ENCODE assay signal across 10 mouse cellular contexts in genomic region chr16:43506771-43507405, GRCm38 (mm10).
A peak's percentile ranks its signal among the peaks of the same experiment; 100 is the strongest.
DNase-seq lines count a peak whose midpoint lies in the region; ATAC-seq lines count a peak whose summit lies in the region.
"Had no signal": no experiment of that assay in that cellular context is flagged by ENCODE, and none has a peak within 500 bp of the region (broad histone marks: within the 10 kb centered on the region; RNA-seq: fewer than 3 reads in every experiment).

No protein-coding gene starts in this region.

- peak overlapping the region; percentile 35 for H3K4me2 ChIP-seq in embryonic facial prominence, embryonic 15.5 days (replicated peaks)
- peak overlapping the region; percentile 27; the same call in 1 of the 2 replicates for H3K4me2 ChIP-seq in intestine, embryonic 16.5 days (ENCODE audit: low read depth, low read length)

- H3K4me3 ChIP-seq in heart, embryonic 10.5 days = peak overlapping the region; percentile 61
- H3K4me3 ChIP-seq in embryonic facial prominence, embryonic 15.5 days (replicated peaks) = 0 out of 2 replicates have a peak overlapping the region, but pooled peaks have one; percentile 11
- H3K4me3 ChIP-seq in intestine, embryonic 16.5 days (ENCODE audit: low read length) = no peak overlapping the region

- H3K9me3 ChIP-seq in heart, embryonic 10.5 days = no peaks in the 10 kb centered on the region
- H3K9me3 ChIP-seq in embryonic facial prominence, embryonic 15.5 days (replicated peaks) = no peaks in the 10 kb centered on the region
- no peaks in the 10 kb centered on the region for H3K9me3 ChIP-seq in intestine, embryonic 16.5 days (ENCODE audit: control insufficient read depth, low read length)
- H3K9me3 ChIP-seq: G1E had no signal

- intact Hi-C loops in heart, postnatal 10 days (cut with DNase I) = loop anchor here (5.0 kb wide), 1 partner anchor 65 kb away; no protein-coding TSS in a partner anchor
- intact Hi-C loops in gastrocnemius, postnatal 36 days (cut with DNase I) = loop anchor here (5.0 kb wide), 1 partner anchor 70 kb away; no protein-coding TSS in a partner anchor

- no peak for ATAC-seq in embryonic facial prominence, embryonic 15.5 days (ENCODE audit: insufficient number of reproducible peaks, low FRiP score, low TSS enrichment, low read depth)
- no peak for ATAC-seq in intestine, embryonic 16.5 days
- ATAC-seq in activated CD4-positive, CD25-positive, alpha-beta regulatory T cell, adult 4 months = no peak

- no peaks in the 10 kb centered on the region for H3K36me3 ChIP-seq in heart, embryonic 10.5 days
- H3K36me3 ChIP-seq in embryonic facial prominence, embryonic 15.5 days = no peaks in the 10 kb centered on the region
- H3K36me3 ChIP-seq in intestine, embryonic 16.5 days (ENCODE audit: control insufficient read depth, insufficient read depth, low read length) = no peaks in the 10 kb centered on the region
- H3K36me3 ChIP-seq: G1E had no signal

- no peaks in the 10 kb centered on the region for H3K27me3 ChIP-seq in heart, embryonic 10.5 days (ENCODE audit: insufficient read depth, poor library complexity, severe bottlenecking)
- no peaks in the 10 kb centered on the region for H3K27me3 ChIP-seq in embryonic facial prominence, embryonic 15.5 days
- no peaks in the 10 kb centered on the region for H3K27me3 ChIP-seq in intestine, embryonic 16.5 days (replicated peaks; ENCODE audit: control insufficient read depth, insufficient read depth, low read length)

- no peak overlapping the region for H3K9ac ChIP-seq in embryonic facial prominence, embryonic 15.5 days
- H3K9ac ChIP-seq in intestine, embryonic 16.5 days (ENCODE audit: low read depth, low read length) = no peak overlapping the region

- peak overlapping the region; percentile 91 for H3K27ac ChIP-seq in heart, embryonic 10.5 days
- H3K27ac ChIP-seq in embryonic facial prominence, embryonic 15.5 days (replicated peaks) = 0 out of 2 replicates have a peak overlapping the region, but pooled peaks have one; percentile 55
- no peak overlapping the region for H3K27ac ChIP-seq in intestine, embryonic 16.5 days (ENCODE audit: low read length)

- WGBS in heart, embryonic 10.5 days = 25% methylated on average over 10 of the region's 10 CpGs
- WGBS in embryonic facial prominence, embryonic 15.5 days = 31% methylated on average over 10 of the region's 10 CpGs
- WGBS in intestine, embryonic 16.5 days = 49% methylated on average over 10 of the region's 10 CpGs

- no peak for DNase-seq in heart, embryonic 10.5 days (ENCODE audit: low spot score)
- DNase-seq in heart, postnatal 10 days = no peak
- DNase-seq in A20 (ENCODE audit: low read depth, low spot score) = peak; percentile 94
- no peak for DNase-seq in gastrocnemius, postnatal 36 days
- DNase-seq in left cerebral cortex, adult 8-10 months (ENCODE audit: low spot score in 2 of 2) = no peak
- DNase-seq: liver had no signal

- peaks cover 26% of the 10 kb centered on the region for H3K4me1 ChIP-seq in heart, embryonic 10.5 days
- H3K4me1 ChIP-seq in embryonic facial prominence, embryonic 15.5 days = peaks cover 15% of the 10 kb centered on the region; the same call in 1 of the 2 replicates
- H3K4me1 ChIP-seq in intestine, embryonic 16.5 days (ENCODE audit: control insufficient read depth, insufficient read depth, low read length) = peaks cover 9% of the 10 kb centered on the region; the same call in 1 of the 2 replicates
